ENCODE assay signal across 24 mouse cellular contexts in genomic region chr12:83413684-83414083, GRCm38 (mm10).
DNase-seq lines count a peak whose midpoint lies in the region; ATAC-seq and TF ChIP-seq lines count a peak whose summit lies in the region.
"Had no signal": no experiment of that assay in that cellular context is flagged by ENCODE, and none has a peak within 500 bp of the region (broad histone marks: within the 10 kb centered on the region; RNA-seq: fewer than 3 reads in every experiment).

No protein-coding gene starts in this region.

- H3K4me3 ChIP-seq in forebrain, embryonic 11.5 days (ENCODE audit: low read depth, low read length), result no peak overlapping the region
- H3K4me3 ChIP-seq in forebrain, embryonic 13.5 days, result no peak overlapping the region
- no peak overlapping the region for H3K4me3 ChIP-seq in layer of hippocampus, adult 2 months
- H3K4me3 ChIP-seq: embryonic facial prominence, embryonic 10.5 days; embryonic facial prominence, embryonic 12.5 days; forebrain, embryonic 12.5 days; forebrain, embryonic 15.5 days had no signal

- TF ChIP-seq CTCF in layer of hippocampus, adult 2 months (conservative IDR thresholded peaks at IDR 0.05), result no peak

- H3K4me1 ChIP-seq in forebrain, embryonic 11.5 days (replicated peaks; ENCODE audit: control insufficient read depth, insufficient read depth, low read length), result 0 out of 2 replicates have a peak, but pooled peaks cover 2% of the 10 kb centered on the region
- H3K4me1 ChIP-seq in forebrain, embryonic 13.5 days, result peaks cover 5% of the 10 kb centered on the region; the same call in 1 of the 2 replicates
- H3K4me1 ChIP-seq: embryonic facial prominence, embryonic 12.5 days had no signal

- DNase-seq in forebrain, embryonic 11.5 days (ENCODE audit: low spot score), result peak; percentile 25
- DNase-seq in heart, adult 11 months, result peak; percentile 79
- no peak for DNase-seq in heart, adult 9 months (ENCODE audit: low spot score in 2 of 2)
- no peak for DNase-seq in layer of hippocampus, adult 2 months (ENCODE audit: low spot score in 2 of 2)
- no peak for DNase-seq in layer of hippocampus, postnatal 14 days (ENCODE audit: low spot score in 2 of 2)
- DNase-seq: adrenal gland, adult 8-10 months; adrenal gland, postnatal 14 days; adrenal gland, postnatal 36 days; B cell, adult 2 months; cerebellum, adult 11-12 months; cerebellum, adult 2 months; cerebellum, adult 9-10 months; cerebellum, postnatal 10 days; forebrain, postnatal 0 days had no signal

- H3K4me2 ChIP-seq in forebrain, embryonic 11.5 days (ENCODE audit: low read depth, low read length, severe bottlenecking), result no peak overlapping the region
- no peak overlapping the region for H3K4me2 ChIP-seq in forebrain, embryonic 13.5 days
- H3K4me2 ChIP-seq: embryonic facial prominence, embryonic 12.5 days; forebrain, embryonic 12.5 days; forebrain, embryonic 15.5 days had no signal

- no peaks in the 10 kb centered on the region for H3K36me3 ChIP-seq in forebrain, embryonic 11.5 days (ENCODE audit: control insufficient read depth, insufficient read depth, low read length)
- H3K36me3 ChIP-seq in forebrain, embryonic 13.5 days (ENCODE audit: poor library complexity, severe bottlenecking), result no peaks in the 10 kb centered on the region
- H3K36me3 ChIP-seq: embryonic facial prominence, embryonic 10.5 days; embryonic facial prominence, embryonic 12.5 days; forebrain, embryonic 12.5 days; forebrain, embryonic 15.5 days had no signal

- 89% methylated on average over 5 of the region's 5 CpGs for WGBS in forebrain, embryonic 11.5 days
- 88% methylated on average over 5 of the region's 5 CpGs for WGBS in forebrain, embryonic 13.5 days

- H3K9me3 ChIP-seq in forebrain, embryonic 11.5 days (ENCODE audit: control insufficient read depth, low read length), result no peaks in the 10 kb centered on the region
- no peaks in the 10 kb centered on the region for H3K9me3 ChIP-seq in forebrain, embryonic 13.5 days (replicated peaks)
- H3K9me3 ChIP-seq: embryonic facial prominence, embryonic 10.5 days; embryonic facial prominence, embryonic 12.5 days; forebrain, embryonic 12.5 days; forebrain, embryonic 15.5 days; G1E had no signal

- H3K9ac ChIP-seq in forebrain, embryonic 11.5 days (ENCODE audit: low read length), result no peak overlapping the region
- H3K9ac ChIP-seq in forebrain, embryonic 13.5 days, result no peak overlapping the region
- H3K9ac ChIP-seq: embryonic facial prominence, embryonic 12.5 days; forebrain, embryonic 12.5 days; forebrain, embryonic 15.5 days; forebrain, postnatal 0 days had no signal

- no peaks in the 10 kb centered on the region for H3K27me3 ChIP-seq in forebrain, embryonic 11.5 days (ENCODE audit: control insufficient read depth, insufficient read depth, low read length)
- H3K27me3 ChIP-seq in forebrain, embryonic 13.5 days, result no peaks in the 10 kb centered on the region
- H3K27me3 ChIP-seq: CH12.LX; embryonic facial prominence, embryonic 12.5 days; forebrain, embryonic 12.5 days; forebrain, embryonic 15.5 days had no signal

- H3K27ac ChIP-seq in forebrain, embryonic 11.5 days (ENCODE audit: low read depth, low read length), result no peak overlapping the region
- H3K27ac ChIP-seq in forebrain, embryonic 13.5 days, result no peak overlapping the region
- H3K27ac ChIP-seq in layer of hippocampus, adult 2 months, result 0 out of 2 replicates have a peak overlapping the region, but pooled peaks have one; percentile 90
- H3K27ac ChIP-seq: embryonic facial prominence, embryonic 10.5 days; embryonic facial prominence, embryonic 12.5 days; forebrain, embryonic 12.5 days; forebrain, embryonic 15.5 days had no signal

- no peak for ATAC-seq in forebrain, embryonic 11.5 days (replicated peaks; ENCODE audit: low FRiP score)
- no peak for ATAC-seq in forebrain, embryonic 13.5 days
- ATAC-seq: activated CD4-positive, CD25-positive, alpha-beta regulatory T cell, adult 4 months; CD4-positive, CD25-positive, alpha-beta regulatory T cell, adult 4 months; forebrain, embryonic 15.5 days; forebrain, postnatal 0 days; Patski had no signal

Comparison
In these comparisons a context has a peak if more than half of its experiments do, and no peak if none do; other contexts are left out.
1. DNase-seq: peak in forebrain, embryonic 11.5 days (single experiment) and heart, adult 11 months (single experiment); none in heart, adult 9 months (0 of 2), layer of hippocampus, adult 2 months (0 of 2) and layer of hippocampus, postnatal 14 days (0 of 2).